Mouse (Mus musculus) left cerebral cortex, postnatal 4 days (tissue): ENCODE measurements around the gene Lpgat1. TPM values are rescaled to one million over a fixed set of nuclear protein-coding genes. Genes with fewer than 3 reads are reported as not detected.
A peak's percentile ranks its signal among the peaks of the same experiment; 100 is the strongest.

Source experiments
- DNase-seq: peaks from one replicate; pipeline ENCODE4 v3.0.0-alpha.2; 2022
- intact Hi-C: fragments of 180-260 bp; cut with DNase I; formaldehyde crosslinking; loops from one replicate; pipeline ENCODE4 v1.15.1; 2025
- total RNA-seq, 2 experiments: library from RNA; stranded (reverse); gene quantifications; 2 replicates each; pipeline ENCODE4 v1.2.3; 2021

The Lpgat1 gene
- total RNA-seq, 2 experiments from 2014 or later = 91.7 to 92.3 TPM

GRCm38 (mm10) chr1:191802820-191803655 lies 85.4 kb downstream of the Lpgat1 start:
- intact Hi-C loops = no loop called here
- no peak for DNase-seq

- intact Hi-C loops = no loop called here
- DNase-seq = no peak
Observed at GRCm38 (mm10) chr1:191804747-191805146, 87.1 kb downstream of the Lpgat1 start.

- no peak for DNase-seq
- intact Hi-C loops = no loop called here
Observed at GRCm38 (mm10) chr1:191805788-191806187, 88.2 kb downstream of the Lpgat1 start.

GRCm38 (mm10) chr1:191806740-191807139 lies 89.1 kb downstream of the Lpgat1 start:
- intact Hi-C loops = no loop called here

GRCm38 (mm10) chr1:191807979-191808378 lies 90.3 kb downstream of the Lpgat1 start:
- no peak for DNase-seq
- intact Hi-C loops = no loop called here

More at GRCm38 (mm10) chr1:191806740-191807139, 89.1 kb downstream of the Lpgat1 start:
- DNase-seq = no peak

GRCm38 (mm10) chr1:191808688-191809223 lies 91.1 kb downstream of the Lpgat1 start:
- intact Hi-C loops = no loop called here
- DNase-seq = peak; percentile 98

- DNase-seq = no peak
- intact Hi-C loops = loop anchor here (10.0 kb wide), 1 partner anchor 87 kb away; no protein-coding TSS in a partner anchor
Observed at GRCm38 (mm10) chr1:191811774-191812173, 94.1 kb downstream of the Lpgat1 start.

- intact Hi-C loops = loop anchor here (10.0 kb wide), 1 partner anchor 88 kb away; no protein-coding TSS in a partner anchor
- DNase-seq = no peak
Observed at GRCm38 (mm10) chr1:191812949-191813691, 95.5 kb downstream of the Lpgat1 start.

- no peak for DNase-seq
- intact Hi-C loops = loop anchor here (10.0 kb wide), 1 partner anchor 89 kb away; no protein-coding TSS in a partner anchor
Observed at GRCm38 (mm10) chr1:191814240-191814639, 96.6 kb downstream of the Lpgat1 start.

- intact Hi-C loops = loop anchor here (10.0 kb wide), 1 partner anchor 90 kb away; no protein-coding TSS in a partner anchor
Observed at GRCm38 (mm10) chr1:191814935-191815334, 97.3 kb downstream of the Lpgat1 start.

GRCm38 (mm10) chr1:191816596-191816995 lies 99.0 kb downstream of the Lpgat1 start:
- peak; percentile 63 for DNase-seq
- intact Hi-C loops = loop anchor here (10.0 kb wide), 1 partner anchor 92 kb away; no protein-coding TSS in a partner anchor

More at GRCm38 (mm10) chr1:191814935-191815334, 97.3 kb downstream of the Lpgat1 start:
- no peak for DNase-seq

GRCm38 (mm10) chr1:191817418-191818144 lies 99.9 kb downstream of the Lpgat1 start:
- intact Hi-C loops = loop anchor here (2.0 to 10.0 kb wide), 2 partner anchors 93 to 235 kb away; no protein-coding TSS in a partner anchor
- DNase-seq = peak; percentile 91

GRCm38 (mm10) chr1:191818145-191818631 lies 100.6 kb downstream of the Lpgat1 start:
- peak; percentile 65 for DNase-seq
- intact Hi-C loops = loop anchor here (2.0 to 10.0 kb wide), 2 partner anchors 93 to 235 kb away; no protein-coding TSS in a partner anchor

GRCm38 (mm10) chr1:191819026-191819425 lies 101.4 kb downstream of the Lpgat1 start:
- intact Hi-C loops = loop anchor here (2.0 to 10.0 kb wide), 2 partner anchors 94 to 236 kb away; no protein-coding TSS in a partner anchor
- DNase-seq = no peak

GRCm38 (mm10) chr1:191820951-191821325 lies 103.3 kb downstream of the Lpgat1 start:
- intact Hi-C loops = no loop called here
- DNase-seq = no peak

- intact Hi-C loops = no loop called here
Observed at GRCm38 (mm10) chr1:191821326-191822091, 103.9 kb downstream of the Lpgat1 start, which contains the start of gene Nek2. TSS of gene Nek2 (plus strand) at chr1:191821444.

GRCm38 (mm10) chr1:191829124-191829523 lies 111.5 kb downstream of the Lpgat1 start:
- no peak for DNase-seq
- intact Hi-C loops = no loop called here

More at GRCm38 (mm10) chr1:191821326-191822091, 103.9 kb downstream of the Lpgat1 start, which contains the start of gene Nek2:
- peak; percentile 98 for DNase-seq

GRCm38 (mm10) chr1:191833396-191833795 lies 115.8 kb downstream of the Lpgat1 start:
- no peak for DNase-seq
- intact Hi-C loops = no loop called here
